Mouse (Mus musculus) embryonic facial prominence, embryonic 12.5 days (tissue): ENCODE data around the gene Trak1. TPM values are rescaled to one million over a fixed set of nuclear protein-coding genes. Genes with fewer than 3 reads are reported as not detected.

ENCODE experiments used
- ATAC-seq: fragments of 200-750 bp; cut with Nextera tagmentation; 2 replicates; pipeline ENCODE4 v1.8.0; 2017; ENCODE audit not compliant: insufficient number of reproducible peaks, insufficient read depth, low FRiP score, low TSS enrichment
- H3K27ac ChIP-seq: fragments of 300-500 bp; sonication (generic); 2 replicates; pipeline ENCODE4 v1.5.1; 2016; ENCODE audit warnings: mild to moderate bottlenecking
- H3K27me3 ChIP-seq: fragments of 300-500 bp; sonication (generic); 2 replicates; pipeline ENCODE4 v1.6.1; 2016; ENCODE audit warnings: mild to moderate bottlenecking, moderate library complexity
- H3K36me3 ChIP-seq: fragments of 300-500 bp; sonication (generic); 2 replicates; pipeline ENCODE4 v1.6.1; 2016; ENCODE audit warnings: mild to moderate bottlenecking
- H3K4me1 ChIP-seq: fragments of 300-500 bp; sonication (generic); 2 replicates; pipeline ENCODE4 v1.6.1; 2016
- H3K4me2 ChIP-seq: fragments of 300-500 bp; sonication (generic); replicated peaks from 2 replicates; pipeline ENCODE4 v1.6.1; 2016; ENCODE audit warnings: mild to moderate bottlenecking, moderate library complexity
- H3K4me3 ChIP-seq: fragments of 300-500 bp; sonication (generic); 2 replicates; pipeline ENCODE4 v1.5.1; 2016; ENCODE audit warnings: mild to moderate bottlenecking
- H3K9ac ChIP-seq: fragments of 300-500 bp; sonication (generic); 2 replicates; pipeline ENCODE4 v1.6.1; 2016; ENCODE audit warnings: mild to moderate bottlenecking, moderate library complexity
- H3K9me3 ChIP-seq: fragments of 300-500 bp; sonication (generic); 2 replicates; pipeline ENCODE4 v1.6.1; 2016; ENCODE audit warnings: mild to moderate bottlenecking, moderate library complexity
- WGBS: fragments of 180-500 bp; shearing (Covaris S2); methylation state at CpG from one replicate; pipeline ENCODE4 v1.1.7; 2016; 5-methylcytosine and 5-hydroxymethylcytosine counted together
- polyA plus RNA-seq: library from polyadenylated mRNA; unstranded; fragments of >200 nt; fragmentation: Nextera tagmentation; extraction: Ambion mirVana; gene quantifications from 2 replicates; pipeline ENCODE4 v1.2.1, GENCODE M21; 2016

The Trak1 gene
- polyA plus RNA-seq, 1 experiment from 2014 or later, result 20.0 TPM

DNA sequence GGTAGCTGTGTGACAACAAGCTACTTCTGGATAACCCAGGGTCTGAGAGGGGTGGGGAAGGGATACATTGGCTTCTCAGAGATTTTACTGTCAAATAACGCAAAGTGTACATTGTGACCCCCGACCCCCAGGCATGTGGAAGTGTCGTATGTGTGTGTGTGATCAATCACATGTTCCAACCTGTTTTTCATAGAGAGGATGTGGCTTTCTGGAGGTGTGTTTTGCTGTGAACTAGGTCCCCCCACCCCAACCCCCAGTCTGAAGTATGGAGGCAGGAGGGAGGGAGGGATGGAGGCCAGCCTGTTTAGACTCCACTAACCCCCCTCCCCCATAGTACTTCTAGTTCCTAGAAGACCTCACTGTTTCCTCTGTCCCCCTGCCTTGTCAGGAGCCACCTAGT is 157.6 kb downstream of the Trak1 start:
- 84% methylated on average over 3 of the region's 3 CpGs for WGBS
- no peaks in the 10 kb centered on the region for H3K27me3 ChIP-seq
- no peaks in the 10 kb centered on the region for H3K9me3 ChIP-seq
- no peak overlapping the region for H3K9ac ChIP-seq
- ATAC-seq, result no peak
- peaks cover 38% of the 10 kb centered on the region for H3K36me3 ChIP-seq
- H3K4me2 ChIP-seq, result no peak overlapping the region
- no peak overlapping the region for H3K27ac ChIP-seq
- no peak overlapping the region for H3K4me3 ChIP-seq
- no peaks in the 10 kb centered on the region for H3K4me1 ChIP-seq

DNA sequence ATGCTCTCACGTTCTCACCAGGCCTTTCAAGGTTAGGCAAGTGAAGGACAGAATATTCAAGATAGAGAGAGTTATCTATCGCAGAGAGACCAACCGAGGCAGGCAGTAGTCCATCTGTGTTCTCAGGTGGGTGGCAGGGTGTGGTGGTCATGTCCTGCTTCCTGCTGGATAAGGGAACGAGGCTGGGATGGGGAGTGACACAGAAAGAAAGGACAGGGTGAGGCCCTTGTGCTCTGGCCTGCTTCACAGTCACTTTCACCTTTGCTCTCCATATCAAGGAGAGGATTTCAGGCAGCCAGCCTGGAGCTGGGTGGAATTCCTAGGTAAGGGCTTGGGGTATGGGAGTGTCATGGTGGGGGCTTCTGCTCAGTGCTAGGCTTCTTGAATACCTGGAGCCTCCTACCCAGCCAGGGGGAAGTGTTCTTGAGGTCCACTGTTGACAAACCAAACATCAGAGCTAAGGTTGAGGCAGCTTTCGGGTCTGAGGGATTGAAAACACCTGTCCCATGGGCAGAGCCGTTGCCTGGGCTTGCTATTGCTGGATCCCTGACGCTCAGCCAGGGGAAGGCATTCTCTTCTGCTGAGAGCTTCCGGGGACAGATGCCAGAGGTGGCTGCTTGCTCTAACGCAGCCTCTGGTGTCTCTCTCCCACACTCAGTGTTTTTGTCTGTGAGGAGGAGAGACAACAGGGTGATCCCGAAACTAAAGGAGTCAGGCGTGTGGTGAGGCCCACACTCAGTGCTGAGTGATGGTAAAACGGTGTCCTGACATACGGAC is 159.6 kb downstream of the Trak1 start:
- H3K27me3 ChIP-seq, result no peaks in the 10 kb centered on the region
- no peak for ATAC-seq
- no peak overlapping the region for H3K4me3 ChIP-seq
- no peak overlapping the region for H3K9ac ChIP-seq
- no peaks in the 10 kb centered on the region for H3K9me3 ChIP-seq
- H3K4me1 ChIP-seq, result no peaks in the 10 kb centered on the region
- WGBS, result 81% methylated on average over 13 of the region's 13 CpGs
- H3K27ac ChIP-seq, result no peak overlapping the region
- H3K4me2 ChIP-seq, result no peak overlapping the region
- H3K36me3 ChIP-seq, result peaks cover 42% of the 10 kb centered on the region

DNA sequence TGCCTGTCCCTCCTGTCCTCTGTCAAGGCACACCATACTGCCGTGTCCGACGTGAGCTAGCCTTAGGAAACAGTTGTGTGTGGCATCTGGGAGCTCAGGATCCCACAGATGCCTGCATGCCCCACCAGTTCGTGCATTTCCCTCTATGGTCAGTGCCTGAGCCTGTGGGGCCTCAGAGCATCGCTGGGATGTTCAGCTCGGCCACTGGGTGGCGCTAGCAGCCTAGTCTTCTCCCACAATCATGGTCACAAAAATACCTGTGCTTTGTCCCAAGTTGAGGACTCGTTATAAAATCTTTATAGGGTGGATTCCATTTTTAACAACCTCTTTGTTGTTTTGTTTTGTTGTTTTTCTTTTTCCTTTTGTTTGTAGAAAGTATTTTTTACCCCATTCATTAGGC is 161.2 kb downstream of the Trak1 start:
- peaks cover 35% of the 10 kb centered on the region for H3K36me3 ChIP-seq

DNA sequence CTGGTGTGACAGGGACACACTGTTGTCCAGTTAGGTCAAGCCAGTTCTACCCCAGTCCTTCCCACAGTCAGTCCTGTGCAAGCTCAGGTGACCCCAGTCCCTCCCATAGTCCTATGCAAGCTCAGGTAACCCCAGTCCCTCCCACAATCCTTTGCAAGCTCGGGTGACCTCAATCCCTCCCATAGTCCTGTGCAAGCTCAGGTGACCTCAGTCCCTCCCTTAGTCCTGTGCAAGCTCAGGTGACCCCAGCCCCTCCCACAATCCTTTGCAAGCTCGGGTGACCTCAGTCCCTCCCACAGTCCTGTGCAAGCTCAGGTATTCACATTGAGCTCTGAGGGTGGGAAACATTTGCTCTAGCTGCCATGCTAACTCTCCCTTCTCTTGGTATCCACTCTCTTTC is 162.6 kb downstream of the Trak1 start:
- no peaks in the 10 kb centered on the region for H3K4me1 ChIP-seq
- H3K27me3 ChIP-seq, result no peaks in the 10 kb centered on the region
- 63% methylated on average over 2 of the region's 2 CpGs for WGBS
- no peaks in the 10 kb centered on the region for H3K9me3 ChIP-seq
- ATAC-seq, result peak; percentile 43; the same call in 1 of the 2 replicates
- peaks cover 22% of the 10 kb centered on the region; the same call in 1 of the 2 replicates for H3K36me3 ChIP-seq
- H3K9ac ChIP-seq, result no peak overlapping the region
- no peak overlapping the region for H3K4me3 ChIP-seq
- H3K27ac ChIP-seq, result no peak overlapping the region
- H3K4me2 ChIP-seq, result no peak overlapping the region

More for the DNA sequence above, 161.2 kb downstream of the Trak1 start:
- Histone ChIP-seq H3K27me3 (no peaks in the 10 kb centered on the region), H3K9ac (no peak overlapping the region), H3K4me2 (no peak overlapping the region), H3K4me3 (no peak overlapping the region), H3K27ac (no peak overlapping the region), H3K9me3 (no peaks in the 10 kb centered on the region), H3K4me1 (no peaks in the 10 kb centered on the region)
- ATAC-seq, result no peak
- WGBS, result 26% methylated on average over 8 of the region's 8 CpGs

DNA sequence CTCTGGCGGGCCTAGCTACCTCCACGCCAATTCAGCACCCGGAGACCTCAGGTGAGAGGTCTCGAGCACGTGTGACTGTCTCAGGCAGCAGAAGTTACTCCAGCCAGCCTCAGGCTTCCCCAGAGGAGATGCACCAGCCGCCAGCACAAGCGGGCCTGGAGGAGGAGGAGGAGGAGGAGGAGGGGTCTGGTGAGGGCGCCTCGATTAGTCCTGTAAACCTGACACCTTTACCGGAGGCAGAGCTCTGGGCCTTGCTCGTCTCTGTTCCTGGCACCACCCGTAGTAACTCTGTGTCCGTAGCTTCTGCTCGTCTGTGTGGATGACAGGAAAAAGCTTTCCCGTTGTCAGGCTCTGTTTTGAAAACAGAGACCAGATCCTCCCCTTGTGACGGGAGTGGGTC is 163.2 kb downstream of the Trak1 start:
- no peak for ATAC-seq
- 58% methylated on average over 16 of the region's 16 CpGs for whole genome bisulfite sequencing
- Histone ChIP-seq H3K9ac (no peak overlapping the region), H3K4me3 (no peak overlapping the region), H3K4me1 (no peaks in the 10 kb centered on the region), H3K36me3 (peaks cover 19% of the 10 kb centered on the region; the same call in 1 of the 2 replicates), H3K27ac (no peak overlapping the region), H3K27me3 (no peaks in the 10 kb centered on the region), H3K9me3 (no peaks in the 10 kb centered on the region), H3K4me2 (no peak overlapping the region)

DNA sequence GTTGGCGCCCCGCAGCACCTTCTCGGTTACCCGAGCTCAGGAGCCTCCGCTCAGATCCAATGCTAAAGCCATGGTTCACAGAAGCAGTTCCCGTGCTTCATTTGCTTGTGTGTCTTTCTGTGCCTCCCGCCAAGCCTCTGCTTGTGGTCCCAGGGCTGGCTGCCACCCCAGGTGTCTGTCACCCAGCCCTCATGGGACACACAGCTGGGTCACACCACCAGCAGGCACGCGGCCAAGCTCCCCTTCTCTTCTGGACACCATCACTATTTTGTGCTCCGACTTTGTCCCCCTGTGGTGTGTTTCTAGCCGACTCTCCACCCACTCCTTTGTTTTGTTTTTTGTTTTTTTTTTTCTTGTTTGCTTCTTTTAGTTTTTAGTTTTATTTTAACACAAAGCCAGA is 170.2 kb downstream of the Trak1 start:
- Histone ChIP-seq H3K27ac (no peak overlapping the region), H3K9me3 (no peaks in the 10 kb centered on the region), H3K9ac (no peak overlapping the region), H3K4me2 (no peak overlapping the region), H3K36me3 (no peaks in the 10 kb centered on the region), H3K27me3 (no peaks in the 10 kb centered on the region), H3K4me3 (no peak overlapping the region), H3K4me1 (no peaks in the 10 kb centered on the region)
- WGBS, result 82% methylated on average over 11 of the region's 11 CpGs
- no peak for ATAC-seq

DNA sequence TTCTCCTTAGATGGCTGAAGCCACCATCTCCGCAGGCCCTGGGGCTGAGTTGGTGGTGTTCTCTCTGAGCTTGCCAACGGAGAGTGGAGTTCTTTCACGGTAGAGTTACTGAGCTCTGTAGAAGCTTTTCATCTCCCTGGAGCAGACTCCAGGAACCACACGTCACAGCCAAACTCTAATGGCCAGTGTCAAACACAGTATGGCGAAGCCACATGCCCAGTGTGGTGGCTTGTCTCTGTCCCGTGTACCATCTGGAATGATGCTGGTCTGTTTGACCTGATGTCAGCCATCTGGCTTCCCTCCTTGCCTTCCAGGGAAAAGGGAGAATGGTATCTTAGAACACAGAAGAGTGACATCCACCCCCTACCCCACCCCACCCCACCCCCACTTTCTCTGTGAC is 172.4 kb downstream of the Trak1 start:
- no peak for ATAC-seq

DNA sequence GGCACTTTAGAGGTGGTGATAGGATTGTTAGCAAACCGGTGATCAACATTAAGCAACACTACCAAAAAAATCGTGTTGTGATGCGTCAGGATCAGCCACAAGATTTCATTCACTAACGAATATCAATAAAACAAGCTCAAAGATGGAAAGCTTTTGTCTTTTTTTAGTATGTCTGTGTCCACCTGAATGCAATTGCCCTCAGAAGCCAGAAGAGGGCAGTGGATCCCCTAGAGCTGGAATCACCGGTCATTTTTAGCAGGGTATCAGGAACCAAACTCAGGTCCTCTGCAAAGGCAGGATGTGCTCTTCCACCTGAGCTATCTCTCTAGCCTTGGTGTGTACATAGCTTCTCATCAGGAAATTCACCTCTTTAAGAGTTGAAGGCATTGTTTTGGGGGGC is 177.5 kb downstream of the Trak1 start:
- Histone ChIP-seq H3K36me3 (0 out of 2 replicates have a peak, but pooled peaks cover 7% of the 10 kb centered on the region), H3K27me3 (no peaks in the 10 kb centered on the region), H3K9ac (no peak overlapping the region), H3K4me2 (no peak overlapping the region), H3K4me3 (no peak overlapping the region), H3K9me3 (no peaks in the 10 kb centered on the region), H3K4me1 (peaks cover 3% of the 10 kb centered on the region; the same call in 1 of the 2 replicates), H3K27ac (no peak overlapping the region)
- 79% methylated on average over 5 of the region's 5 CpGs for WGBS
- no peak for ATAC-seq

More for the DNA sequence above, 172.4 kb downstream of the Trak1 start:
- Histone ChIP-seq H3K27me3 (no peaks in the 10 kb centered on the region), H3K4me3 (no peak overlapping the region), H3K27ac (no peak overlapping the region), H3K4me1 (no peaks in the 10 kb centered on the region), H3K36me3 (0 out of 2 replicates have a peak, but pooled peaks cover 7% of the 10 kb centered on the region), H3K4me2 (no peak overlapping the region), H3K9me3 (no peaks in the 10 kb centered on the region), H3K9ac (no peak overlapping the region)
- 79% methylated on average over 6 of the region's 6 CpGs for WGBS

DNA sequence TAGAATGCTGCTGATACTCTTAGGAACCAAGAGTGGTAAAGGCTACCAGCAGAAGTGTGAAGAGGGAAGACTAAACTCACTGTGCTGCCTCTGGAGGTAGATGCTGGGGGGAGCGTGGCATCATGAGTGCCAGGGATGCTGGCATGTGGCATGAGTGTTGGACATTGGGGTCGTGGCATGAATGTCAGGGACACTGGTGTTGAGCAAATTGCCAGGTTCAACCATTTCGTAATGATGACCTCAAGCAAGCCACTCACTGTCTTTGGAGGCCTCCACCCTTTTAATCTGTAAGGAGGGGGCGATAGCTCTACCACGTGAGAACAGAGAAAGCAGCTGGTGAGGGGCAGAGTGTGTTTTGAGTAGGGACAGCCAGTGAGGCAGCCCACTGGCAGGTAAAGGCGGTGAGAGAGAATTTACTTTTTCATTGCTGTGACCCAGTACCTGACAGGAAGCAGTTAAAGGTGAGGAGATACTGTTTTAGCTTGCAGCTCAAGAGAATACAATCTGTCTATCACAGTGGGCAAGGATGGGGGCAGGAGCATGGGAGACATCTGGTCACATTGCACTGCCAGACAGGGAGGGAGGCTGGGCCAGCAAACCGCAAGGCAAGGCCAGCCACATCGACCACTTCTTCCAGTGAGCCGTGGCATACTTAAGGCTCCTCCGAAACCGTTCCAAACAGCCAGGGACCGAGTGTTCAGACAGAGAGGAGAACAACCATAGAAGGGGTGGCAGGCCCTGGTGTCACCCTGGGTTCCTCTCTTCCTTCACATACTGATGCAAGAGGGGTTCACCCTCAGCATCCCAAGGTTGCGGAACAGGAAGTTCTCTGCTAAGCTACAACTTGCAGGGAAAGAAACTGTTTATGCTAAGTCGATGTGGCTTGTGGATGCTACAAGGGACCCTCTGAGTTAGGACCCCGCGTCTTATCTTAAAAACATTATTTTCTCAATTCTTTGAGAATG is 178.5 kb downstream of the Trak1 start:
- H3K4me3 ChIP-seq, result no peak overlapping the region
- H3K9me3 ChIP-seq, result no peaks in the 10 kb centered on the region
- H3K4me2 ChIP-seq, result no peak overlapping the region
- no peaks in the 10 kb centered on the region for H3K27me3 ChIP-seq
- H3K36me3 ChIP-seq, result 0 out of 2 replicates have a peak, but pooled peaks cover 7% of the 10 kb centered on the region
- ATAC-seq, result no peak
- no peak overlapping the region for H3K27ac ChIP-seq
- H3K9ac ChIP-seq, result 0 out of 2 replicates have a peak overlapping the region, but pooled peaks have one; percentile 19
- peaks cover 3% of the 10 kb centered on the region; the same call in 1 of the 2 replicates for H3K4me1 ChIP-seq
- 81% methylated on average over 16 of the region's 16 CpGs for WGBS

DNA sequence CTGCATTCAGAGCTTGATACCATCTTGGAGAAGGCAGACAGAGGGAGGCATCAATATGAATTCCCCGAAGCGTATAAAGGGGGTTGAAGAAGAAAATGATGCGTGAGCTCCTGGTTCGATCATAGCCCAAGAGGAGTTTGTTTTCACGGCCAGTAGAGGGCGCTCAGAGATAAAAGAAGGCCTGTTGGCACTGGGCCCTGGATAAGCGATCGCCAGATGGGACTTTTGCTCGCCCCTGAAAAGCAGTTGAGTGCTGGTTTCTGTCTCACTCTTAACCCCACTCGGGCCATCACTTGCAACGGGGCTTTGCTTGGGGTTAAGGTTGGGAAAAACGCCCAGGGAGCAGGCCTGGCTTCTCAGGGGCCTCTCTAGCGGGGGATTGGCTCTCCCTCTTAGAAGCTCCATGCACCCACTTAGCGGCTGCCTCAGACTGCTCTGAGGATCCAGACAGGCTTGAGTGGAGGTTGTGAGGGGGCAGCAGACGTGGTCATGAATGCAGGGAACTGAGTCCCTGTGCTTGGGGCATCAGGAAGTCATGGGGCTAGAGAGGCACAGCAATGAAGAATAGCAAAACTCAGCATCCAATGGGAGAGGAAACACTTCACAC is 180.1 kb downstream of the Trak1 start:
- Histone ChIP-seq H3K27me3 (no peaks in the 10 kb centered on the region), H3K36me3 (0 out of 2 replicates have a peak, but pooled peaks cover 7% of the 10 kb centered on the region), H3K4me3 (no peak overlapping the region), H3K4me2 (peak overlapping the region; percentile 35), H3K27ac (no peak overlapping the region), H3K9ac (peak overlapping the region; percentile 37; the same call in 1 of the 2 replicates), H3K9me3 (no peaks in the 10 kb centered on the region), H3K4me1 (peaks cover 3% of the 10 kb centered on the region; the same call in 1 of the 2 replicates)
- 18% methylated on average over 15 of the region's 15 CpGs for WGBS
- peak; percentile 42; the same call in 1 of the 2 replicates for ATAC-seq

DNA sequence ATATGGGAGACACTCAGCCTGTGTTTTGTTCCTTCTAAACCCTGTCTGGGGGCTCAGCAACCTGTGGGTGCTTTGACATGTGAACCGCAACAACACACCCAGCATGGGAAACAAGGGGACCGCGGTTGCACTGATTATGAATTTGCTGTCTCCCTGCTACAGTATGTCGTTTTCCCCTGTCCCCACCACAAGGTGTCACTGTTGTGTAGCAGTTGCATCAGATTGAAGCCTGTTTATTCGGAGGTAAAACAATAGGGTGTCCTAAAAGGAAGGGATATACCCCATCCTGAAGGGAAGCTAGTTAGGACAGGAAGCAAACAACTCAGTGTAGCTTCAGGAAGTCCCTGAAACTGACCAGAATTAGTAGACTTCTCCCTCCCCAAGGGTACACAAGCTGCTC is 182.2 kb downstream of the Trak1 start:
- Histone ChIP-seq H3K4me1 (peaks cover 3% of the 10 kb centered on the region; the same call in 1 of the 2 replicates), H3K4me2 (no peak overlapping the region), H3K4me3 (no peak overlapping the region), H3K27me3 (no peaks in the 10 kb centered on the region), H3K36me3 (no peaks in the 10 kb centered on the region), H3K27ac (no peak overlapping the region), H3K9me3 (no peaks in the 10 kb centered on the region), H3K9ac (no peak overlapping the region)
- ATAC-seq, result 0 out of 2 replicates have a peak, but pooled peaks have one; percentile 43
- WGBS, result 32% methylated on average over 5 of the region's 5 CpGs
